Mouse (Mus musculus) lung, adult 2 months (tissue): Measurements from ENCODE around the gene BC025920. TPM values are rescaled to one million over a fixed set of nuclear protein-coding genes. Genes with fewer than 3 reads are reported as not detected.

ENCODE experiments used
- DNase-seq: peaks from one replicate; pipeline ENCODE4 v3.0.0; 2022
- H3K4me1 ChIP-seq: fragments of 200-500 bp; 2 replicates; pipeline ENCODE4 v1.6.1; 2011; ENCODE audit warnings: low read length; ENCODE audit not compliant: control insufficient read depth, insufficient read depth
- H3K4me3 ChIP-seq: fragments of 200-500 bp; replicated peaks from 2 replicates; pipeline ENCODE3; 2011; ENCODE audit warnings: low read depth, mild to moderate bottlenecking, control low read depth, low read length; ENCODE audit errors: extremely low read depth
- CTCF ChIP-seq: fragments of 200-500 bp; IDR thresholded peaks from 2 replicates; pipeline ENCODE4 v1.5.1; 2011; ENCODE audit warnings: mild to moderate bottlenecking, low read length, control low read depth; ENCODE audit not compliant: insufficient read depth
- POLR2A ChIP-seq: fragments of 200-500 bp; IDR thresholded peaks from 2 replicates; pipeline ENCODE4 v1.6.1; 2011; ENCODE audit warnings: low read depth, mild to moderate bottlenecking, control low read depth, low read length, borderline replicate concordance; ENCODE audit errors: extremely low read depth
- WGBS: fragments of 180-500 bp; shearing (Covaris S2); methylation state at CpG from one replicate; pipeline ENCODE4 v1.1.7; 2018; 5-methylcytosine and 5-hydroxymethylcytosine counted together
- polyA plus RNA-seq: library from polyadenylated mRNA; depleted of rRNA; stranded (reverse); fragments of >200 nt; gene quantifications from 2 replicates; pipeline ENCODE4 v1.2.3, GENCODE M21; 2012

BC025920 gene
- polyA plus RNA-seq, 1 experiment = 1.1 TPM

DNA sequence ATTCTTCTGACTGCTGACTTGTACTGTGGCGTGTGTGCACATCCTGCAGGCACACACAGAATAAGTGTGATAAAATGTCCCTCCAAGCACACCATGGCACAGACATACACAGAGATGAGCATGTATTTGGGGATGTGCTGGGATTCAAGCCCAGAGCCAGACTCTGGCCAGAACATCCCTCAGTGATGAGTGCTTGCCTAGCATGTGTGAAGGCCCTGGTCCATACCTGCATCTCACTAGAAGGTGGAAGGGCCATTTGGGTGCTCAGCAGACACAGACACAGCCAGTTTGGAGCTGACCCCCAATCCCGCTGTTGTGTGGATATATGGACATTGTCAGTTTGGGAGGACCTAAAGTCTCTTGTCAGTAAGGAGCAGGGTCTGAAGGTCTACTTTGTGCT lies 35.5 kb downstream of the BC025920 start:
- TF ChIP-seq CTCF = no peak
- TF ChIP-seq POLR2A = no peak
- no peak for DNase-seq
- no peak overlapping the region for H3K4me3 ChIP-seq
- 93% methylated on average over 2 of the region's 2 CpGs for WGBS
- peaks cover 9% of the 10 kb centered on the region; the same call in 1 of the 2 replicates for H3K4me1 ChIP-seq

DNA sequence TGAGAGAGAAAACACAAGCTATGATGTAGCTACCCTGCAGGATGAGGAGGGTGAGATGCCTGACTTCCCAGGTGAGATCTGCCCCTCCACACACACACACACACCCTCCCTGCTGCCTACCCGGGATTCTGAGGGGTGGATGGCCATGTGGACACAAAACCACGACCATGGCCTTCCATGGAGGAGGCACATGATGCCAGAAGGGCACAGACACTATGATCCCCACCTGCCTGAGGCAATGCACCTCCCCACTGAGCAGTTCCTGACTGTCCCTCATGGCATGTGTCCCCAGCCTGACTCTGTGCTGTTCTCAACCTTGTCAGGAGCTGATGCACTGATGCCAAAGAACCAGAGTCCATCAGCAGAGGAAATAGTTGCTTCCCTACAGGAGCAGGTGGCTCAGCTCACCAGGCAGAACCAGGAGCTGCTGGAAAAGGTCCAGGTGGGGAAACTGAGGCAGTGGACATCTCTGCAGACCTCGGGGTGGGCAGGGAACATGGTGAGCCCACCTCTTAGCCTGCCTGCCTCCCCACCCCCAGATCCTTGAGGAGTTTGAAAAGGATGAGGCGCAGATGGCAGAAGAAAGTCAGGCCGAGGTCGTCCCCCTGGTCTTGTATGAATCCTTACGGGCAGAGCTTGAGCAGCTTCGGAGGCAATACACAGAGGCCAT lies 36.0 kb downstream of the BC025920 start:
- Histone ChIP-seq H3K4me1 (peaks cover 9% of the 10 kb centered on the region; the same call in 1 of the 2 replicates), H3K4me3 (no peak overlapping the region)
- TF ChIP-seq POLR2A (no peak), CTCF (no peak)
- WGBS = 74% methylated on average over 8 of the region's 8 CpGs
- DNase-seq = no peak

DNA sequence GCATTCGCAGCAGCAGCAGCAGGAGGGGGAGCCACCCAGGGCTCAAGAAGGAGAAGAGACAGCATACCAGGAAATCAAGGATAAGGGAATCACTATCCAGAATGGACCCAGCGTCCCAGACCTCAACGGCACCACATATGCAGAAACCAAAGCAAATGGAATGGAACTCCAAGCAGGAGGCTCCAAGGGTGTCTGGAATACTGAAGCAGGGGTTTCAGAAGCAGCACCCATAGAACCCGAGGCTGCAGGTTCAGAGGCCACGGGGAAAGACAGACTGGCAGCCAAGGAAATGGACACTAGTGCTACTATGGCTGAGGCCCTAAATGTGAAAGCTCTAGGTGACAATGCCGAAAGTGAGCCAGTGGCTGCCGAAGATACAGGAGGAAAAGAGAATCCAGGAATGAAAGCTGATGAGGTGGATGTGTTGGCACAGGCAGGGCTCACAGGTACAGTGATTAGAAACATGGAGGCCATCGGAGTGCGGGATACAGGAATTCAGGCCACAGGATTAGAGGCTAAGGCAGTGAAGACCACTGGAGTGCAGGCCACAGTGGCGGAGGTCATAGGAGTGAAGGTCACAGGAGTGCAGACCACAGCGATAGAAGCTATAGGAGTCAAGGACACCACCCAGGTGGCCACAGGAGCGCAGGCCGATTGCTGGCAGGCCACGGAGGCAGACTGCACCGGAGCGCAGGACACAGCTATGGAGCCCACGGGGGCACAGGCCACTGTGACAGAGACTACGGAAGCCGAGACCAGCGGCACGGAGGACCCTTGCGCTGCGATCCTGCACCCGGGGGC lies 36.8 kb downstream of the BC025920 start:
- Histone ChIP-seq H3K4me1 (peaks cover 9% of the 10 kb centered on the region; the same call in 1 of the 2 replicates), H3K4me3 (peak overlapping the region; percentile 96)
- TF ChIP-seq CTCF = no peak
- no peak for TF ChIP-seq POLR2A
- WGBS = 16% methylated on average over 24 of the region's 24 CpGs
- DNase-seq = no peak

DNA sequence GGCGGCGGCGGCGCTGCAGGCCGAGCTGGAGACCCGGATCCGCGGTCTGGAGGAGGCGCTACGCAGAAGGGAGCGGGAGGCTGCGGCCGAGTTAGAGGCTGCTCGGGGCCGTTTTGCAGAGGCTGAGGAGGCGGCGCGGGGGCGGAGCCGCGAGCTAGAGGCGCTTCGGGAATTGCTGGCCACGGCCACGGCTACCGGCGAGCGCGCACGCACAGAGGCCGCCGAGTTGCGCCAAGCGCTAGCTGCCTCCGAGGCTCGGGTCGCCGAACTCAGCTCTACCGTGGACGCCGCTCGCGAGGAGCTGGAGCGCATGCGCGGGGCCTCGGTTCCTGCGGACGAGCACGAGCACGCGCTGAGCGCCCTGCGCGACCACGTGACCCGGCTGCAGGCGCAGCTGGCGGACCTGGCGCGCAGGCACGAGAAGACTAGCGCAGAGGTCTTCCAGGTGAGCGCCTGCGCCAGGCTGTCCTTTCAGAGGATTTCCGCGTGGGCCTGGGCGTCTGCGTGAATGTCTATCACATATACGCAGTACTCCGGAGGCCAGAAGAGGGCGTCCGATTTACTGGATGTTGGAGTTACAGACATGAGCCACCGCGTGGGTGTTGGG lies 37.5 kb downstream of the BC025920 start:
- TF ChIP-seq POLR2A = peak; percentile 91; the same call in 1 of the 2 replicates
- TF ChIP-seq CTCF = 0 out of 2 replicates have a peak, but pooled peaks have one; percentile 12
- WGBS = under 1% methylated on average over 75 of the region's 75 CpGs
- peak; percentile 93 for DNase-seq
- H3K4me1 ChIP-seq = peaks cover 9% of the 10 kb centered on the region; the same call in 1 of the 2 replicates
- peak overlapping the region; percentile 96 for H3K4me3 ChIP-seq

DNA sequence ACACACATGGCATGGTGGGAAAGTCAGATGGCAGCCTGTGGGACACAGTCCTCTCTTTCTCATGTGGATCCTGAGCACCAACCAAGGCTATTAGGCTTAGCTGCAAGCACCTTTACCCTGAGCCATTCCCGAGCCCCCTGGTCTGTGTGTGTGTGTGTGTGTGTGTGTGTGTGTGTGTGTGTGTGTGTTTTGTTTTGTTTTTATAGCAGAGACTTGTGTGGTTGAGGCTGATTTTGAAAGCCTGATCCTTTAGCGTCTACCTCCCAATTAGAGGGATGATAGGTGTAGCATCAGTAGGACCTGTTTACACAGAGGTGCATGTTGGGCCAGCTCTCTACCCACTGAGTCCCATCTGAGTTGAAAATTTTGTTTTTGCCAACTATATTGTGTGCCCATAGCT lies 38.1 kb downstream of the BC025920 start:
- H3K4me1 ChIP-seq = peaks cover 9% of the 10 kb centered on the region; the same call in 1 of the 2 replicates
- TF ChIP-seq CTCF (no peak), POLR2A (no peak)
- 53% methylated on average over 2 of the region's 2 CpGs for WGBS
- DNase-seq = no peak
- peak overlapping the region; percentile 96 for H3K4me3 ChIP-seq

DNA sequence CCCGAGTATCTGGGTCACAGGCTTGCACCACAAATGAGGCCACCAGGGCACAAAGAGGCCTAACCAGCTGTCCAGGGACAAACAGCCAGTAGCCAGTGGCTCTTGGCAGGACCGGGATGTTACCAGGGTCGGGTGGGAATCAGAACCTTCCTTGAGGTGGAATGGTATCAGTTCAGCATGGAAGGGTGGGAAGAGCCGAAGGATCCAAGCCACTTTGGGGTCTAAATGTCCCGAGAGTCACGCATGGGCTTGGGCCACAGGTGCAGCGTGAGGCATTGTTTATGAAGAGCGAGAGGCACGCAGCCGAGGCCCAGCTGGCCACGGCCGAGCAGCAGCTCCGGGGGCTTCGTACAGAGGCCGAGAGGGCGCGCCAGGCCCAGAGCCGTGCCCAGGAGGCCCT lies 38.6 kb downstream of the BC025920 start:
- no peak for DNase-seq
- WGBS = 91% methylated on average over 18 of the region's 18 CpGs

DNA sequence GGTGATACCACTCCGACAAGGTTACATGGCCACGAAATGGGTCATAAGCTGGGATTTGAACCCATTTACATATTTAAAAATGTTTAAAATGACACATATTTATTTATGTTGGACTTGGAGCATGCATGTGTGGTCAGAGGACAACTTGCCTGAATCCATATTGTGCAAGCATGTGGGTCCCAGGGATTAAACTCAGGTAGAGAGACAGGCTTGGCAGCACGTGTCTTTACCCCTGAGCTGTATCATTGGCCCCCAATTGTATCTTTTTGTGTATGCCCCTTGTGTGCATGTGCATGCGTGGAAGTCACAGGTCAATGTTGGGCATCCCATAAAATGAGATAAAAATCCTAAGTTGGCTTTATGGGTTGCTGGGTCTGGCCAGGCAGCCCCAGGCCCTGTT lies 39.3 kb downstream of the BC025920 start:
- TF ChIP-seq CTCF (no peak), POLR2A (no peak)
- no peak for DNase-seq
- Histone ChIP-seq H3K4me3 (no peak overlapping the region), H3K4me1 (peaks cover 9% of the 10 kb centered on the region; the same call in 1 of the 2 replicates)
- 89% methylated on average over 4 of the region's 4 CpGs for WGBS

More for the DNA sequence above, 38.6 kb downstream of the BC025920 start:
- Histone ChIP-seq H3K4me3 (no peak overlapping the region), H3K4me1 (peaks cover 9% of the 10 kb centered on the region; the same call in 1 of the 2 replicates)
- TF ChIP-seq POLR2A (no peak), CTCF (no peak)

DNA sequence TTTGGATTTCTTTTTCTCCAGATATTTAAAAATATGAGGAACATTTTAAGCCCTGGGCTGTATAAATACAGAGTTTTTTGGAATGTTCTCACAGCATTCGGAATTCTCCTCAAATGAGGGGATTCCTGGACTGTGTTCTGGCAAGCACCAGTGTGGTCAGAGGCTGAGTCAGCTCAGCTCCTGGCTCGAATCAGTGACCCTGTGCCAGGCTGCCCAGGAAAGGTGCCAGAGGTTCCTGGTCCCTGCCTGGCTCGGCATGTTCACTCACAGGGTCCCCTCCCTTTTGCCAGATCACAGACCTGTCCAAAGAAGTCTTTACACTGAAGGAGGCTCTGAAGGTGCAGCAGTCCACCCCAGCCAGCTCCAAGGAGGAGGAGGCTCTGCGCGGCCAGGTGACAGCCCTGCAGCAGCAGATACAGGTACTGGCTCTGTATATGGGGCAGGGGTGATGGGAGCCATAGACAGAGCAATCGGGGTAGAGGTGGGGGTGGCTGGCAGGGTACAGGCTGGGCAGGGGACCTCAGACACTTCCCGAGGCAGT lies 40.0 kb downstream of the BC025920 start:
- no peak for TF ChIP-seq POLR2A
- TF ChIP-seq CTCF = no peak
- no peak for DNase-seq
- Histone ChIP-seq H3K4me3 (no peak overlapping the region), H3K4me1 (peaks cover 9% of the 10 kb centered on the region; the same call in 1 of the 2 replicates)
- 72% methylated on average over 7 of the region's 7 CpGs for WGBS
